Mouse (Mus musculus) ES-E14 (cell line): Measurements from ENCODE around the gene Mrm2. TPM values are rescaled to one million over a fixed set of nuclear protein-coding genes. Genes with fewer than 3 reads are reported as not detected.

Experiments used
- DNase-seq: peaks from one replicate; pipeline ENCODE4 v3.0.0-alpha.2; 2013; ENCODE audit warnings: low read depth, low spot score
- H3K27ac ChIP-seq: 2 replicates; pipeline ENCODE4 v1.5.1; 2012; ENCODE audit warnings: low read depth, mild to moderate bottlenecking, low read length, moderate library complexity, mixed read lengths; ENCODE audit not compliant: poor library complexity, insufficient read depth, severe bottlenecking
- H3K36me3 ChIP-seq: 2 replicates; pipeline ENCODE4 v1.6.1; 2012; ENCODE audit warnings: mild to moderate bottlenecking, low read length, moderate library complexity, mixed read lengths; ENCODE audit not compliant: control insufficient read depth, poor library complexity, insufficient read depth, severe bottlenecking
- H3K4me1 ChIP-seq, 2 experiments: fragments of 150-350 bp in 1 of 2; sonication (generic) in 1 of 2; 2 replicates each; pipeline ENCODE4 v1.6.1; 2012; ENCODE audit warnings: low read length in 2 of 2, mild to moderate bottlenecking in 1 of 2, mixed read lengths in 1 of 2; ENCODE audit not compliant: control insufficient read depth in 2 of 2, insufficient read depth in 2 of 2, poor library complexity in 1 of 2
- H3K4me3 ChIP-seq, 2 experiments: fragments of 150-350 bp in 1 of 2; sonication (generic) in 1 of 2; 2 replicates each; pipeline ENCODE4 v1.5.1; 2012; ENCODE audit warnings: low read length in 2 of 2, low read depth in 1 of 2, mild to moderate bottlenecking in 1 of 2, mixed read lengths in 1 of 2; ENCODE audit not compliant: insufficient read depth in 1 of 2, poor library complexity in 1 of 2, severe bottlenecking in 1 of 2
- H3K9ac ChIP-seq: 2 replicates; pipeline ENCODE4 v1.6.1; 2012; ENCODE audit warnings: low read depth, mild to moderate bottlenecking, low read length, mixed read lengths; ENCODE audit not compliant: poor library complexity, insufficient read depth, severe bottlenecking
- H3K9me3 ChIP-seq: fragments of 150-350 bp; sonication (generic); 2 replicates; pipeline ENCODE4 v1.6.1; 2012; ENCODE audit warnings: low read depth, mild to moderate bottlenecking, low read length; ENCODE audit not compliant: control insufficient read depth, insufficient read depth
- CHD2 ChIP-seq: IDR thresholded peaks from 2 replicates; pipeline ENCODE4 v1.6.1; 2014; ENCODE audit warnings: mild to moderate bottlenecking, low read depth, low read length, inconsistent platforms
- HCFC1 ChIP-seq: IDR thresholded peaks from 2 replicates; pipeline ENCODE4 v1.6.1; 2012; ENCODE audit warnings: low read length, inconsistent platforms, borderline replicate concordance; ENCODE audit not compliant: insufficient read depth
- MAFK ChIP-seq: IDR thresholded peaks from 2 replicates; pipeline ENCODE4 v1.6.1; 2014; ENCODE audit warnings: mild to moderate bottlenecking, low read depth, low read length, inconsistent platforms; ENCODE audit not compliant: insufficient read depth
- ZC3H11A ChIP-seq: IDR thresholded peaks from 2 replicates; pipeline ENCODE4 v1.6.1; 2012; ENCODE audit warnings: low read depth, mild to moderate bottlenecking, inconsistent platforms, low read length, borderline replicate concordance
- ZNF384 ChIP-seq: IDR thresholded peaks from 2 replicates; pipeline ENCODE4 v1.6.1; 2012; ENCODE audit warnings: low read depth, low read length, inconsistent platforms
- in situ Hi-C, 2 experiments: fragments of 600-800 bp; cut with MboI; formaldehyde crosslinking; loops; one replicate each; pipeline ENCODE4 v1.15.1; 2025; ENCODE audit warnings: low sequenced_read_pairs in 2 of 2, inconsistent platforms in 1 of 2; ENCODE audit not compliant: unreplicated experiment in 2 of 2
- total RNA-seq: library from RNA; depleted of rRNA; stranded (reverse); fragments of 300-350 nt; gene quantifications from 2 replicates; pipeline ENCODE4 v1.2.3, GENCODE M21; 2012

The Mrm2 gene
- total RNA-seq, 1 experiment, result 14.6 TPM

DNA sequence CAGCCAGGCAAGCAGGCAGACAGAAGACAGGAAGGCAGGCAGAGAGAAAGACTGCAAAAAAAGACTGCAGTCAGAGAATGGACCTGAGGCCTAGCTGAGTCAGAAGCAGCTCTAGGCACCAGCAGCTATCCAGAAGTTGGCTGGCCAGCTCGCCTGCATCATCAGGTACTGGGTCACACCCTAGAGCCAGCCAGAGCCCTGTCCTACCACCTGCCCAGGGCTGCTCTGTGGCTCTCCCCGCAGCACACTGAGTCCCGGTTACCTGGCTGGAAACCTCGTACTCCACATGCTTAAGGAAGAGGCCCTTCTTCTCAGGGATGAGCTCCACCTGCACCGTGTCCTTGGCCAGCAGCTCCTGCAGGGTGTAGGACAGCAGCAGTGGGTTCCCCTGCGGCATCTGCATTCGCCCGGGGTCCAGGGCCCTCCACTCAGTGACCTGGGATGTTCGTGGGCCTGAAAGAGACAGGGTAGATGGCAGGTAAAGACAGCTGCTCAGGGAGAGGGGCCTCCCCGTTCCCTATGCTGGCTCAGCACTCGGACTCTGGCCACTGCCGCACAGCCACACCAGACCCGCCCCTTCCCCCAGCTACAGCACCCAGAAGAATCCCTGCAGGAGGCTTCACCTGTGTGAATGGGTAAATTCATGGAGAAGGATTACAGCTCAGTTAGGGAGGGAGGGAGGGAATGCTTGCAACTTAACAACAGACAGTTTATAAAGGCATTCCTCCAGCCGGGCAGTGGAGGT, 28.4 kb upstream of the Mrm2 start:
- H3K27ac ChIP-seq, result no peak overlapping the region
- H3K4me3 ChIP-seq, result no peak overlapping the region
- no peaks in the 10 kb centered on the region for H3K9me3 ChIP-seq
- peaks cover 0 to 19% of the 10 kb centered on the region in 2 experiments; a peak in 2 of 4 replicates for H3K4me1 ChIP-seq
- no peak for DNase-seq
- H3K9ac ChIP-seq, result no peak overlapping the region
- no peak for TF ChIP-seq MAFK
- TF ChIP-seq ZC3H11A, result no peak
- in situ Hi-C loops, result no loop called here
- H3K36me3 ChIP-seq, result peaks cover 21% of the 10 kb centered on the region

DNA sequence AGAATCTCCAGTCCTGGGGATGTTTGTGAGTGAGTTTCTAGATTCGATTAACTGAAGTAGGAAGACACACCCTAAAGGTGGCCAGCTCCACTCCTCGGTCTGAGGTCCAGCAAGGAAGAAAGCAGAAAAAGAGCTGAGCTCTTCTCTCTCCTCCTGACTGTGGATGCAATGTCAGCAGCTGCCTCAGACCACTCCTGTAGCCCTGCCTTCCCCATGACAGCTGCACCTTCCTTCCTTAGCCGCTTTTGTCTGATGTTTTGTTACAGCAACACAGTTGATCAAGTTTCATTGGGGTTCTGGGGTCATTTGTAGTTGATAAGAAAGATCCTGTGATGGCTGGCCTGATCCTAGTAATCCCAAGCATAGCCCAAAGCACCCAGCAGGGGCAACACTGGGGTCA, 25.8 kb upstream of the Mrm2 start:
- Histone ChIP-seq H3K9me3 (no peaks in the 10 kb centered on the region), H3K4me3 (no peak overlapping the region), H3K36me3 (peaks cover 42% of the 10 kb centered on the region), H3K4me1 (peaks cover 0 to 19% of the 10 kb centered on the region in 2 experiments; a peak in 2 of 4 replicates), H3K9ac (no peak overlapping the region), H3K27ac (no peak overlapping the region)
- no peak for DNase-seq
- in situ Hi-C loops, result no loop called here
- TF ChIP-seq ZNF384 (no peak), ZC3H11A (no peak), MAFK (no peak), CHD2 (no peak), HCFC1 (no peak)

DNA sequence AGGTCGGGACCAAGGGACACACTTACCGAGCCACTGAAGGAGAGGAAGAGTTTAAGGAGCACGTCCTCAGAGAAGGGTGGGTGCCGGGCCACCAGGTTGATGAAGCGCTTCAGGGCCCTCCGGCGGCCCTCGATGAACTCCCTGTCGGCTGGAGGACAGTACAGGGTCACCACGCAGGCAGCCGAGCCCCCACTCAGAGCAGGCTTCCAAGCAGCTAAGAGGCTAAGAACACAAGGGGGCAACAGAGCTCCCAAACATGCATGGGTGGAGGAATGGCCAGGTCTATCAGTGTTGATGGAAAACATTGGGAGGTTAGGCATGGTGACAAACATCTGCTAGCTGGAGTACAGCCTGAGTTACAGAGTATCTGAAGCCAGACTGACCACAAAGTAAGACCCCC, 24.2 kb upstream of the Mrm2 start:
- H3K4me1 ChIP-seq, result peaks cover 0 to 12% of the 10 kb centered on the region in 2 experiments; a peak in 2 of 4 replicates
- H3K4me3 ChIP-seq, result no peak overlapping the region
- no peak for TF ChIP-seq CHD2
- no peak for TF ChIP-seq MAFK
- no peak for TF ChIP-seq ZNF384
- no peak for DNase-seq
- no peak overlapping the region for H3K9ac ChIP-seq
- H3K27ac ChIP-seq, result no peak overlapping the region
- H3K36me3 ChIP-seq, result peaks cover 53% of the 10 kb centered on the region
- H3K9me3 ChIP-seq, result no peaks in the 10 kb centered on the region
- in situ Hi-C loops, result no loop called here

DNA sequence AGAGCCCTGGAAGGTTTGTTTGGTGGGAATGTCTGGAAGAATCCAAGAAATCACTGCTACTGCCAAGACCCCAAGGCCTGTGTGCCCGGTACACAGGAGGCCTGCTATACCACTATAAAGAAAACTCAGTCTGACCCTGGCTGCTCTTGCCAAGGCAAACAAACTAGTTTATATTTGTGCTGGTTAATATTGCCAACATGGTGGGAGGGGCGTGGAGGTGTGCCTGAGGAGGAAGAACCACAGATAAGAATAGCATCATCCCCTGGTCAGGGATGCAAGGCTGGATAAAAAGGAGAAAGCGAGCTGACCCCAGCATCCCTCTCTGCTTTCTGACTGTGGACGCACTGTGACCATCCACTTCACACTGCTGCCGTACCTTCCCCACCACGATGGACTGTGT, 20.7 kb upstream of the Mrm2 start:
- TF ChIP-seq ZNF384 (no peak), ZC3H11A (no peak), MAFK (no peak), HCFC1 (no peak), CHD2 (no peak)
- in situ Hi-C loops, result no loop called here
- no peak overlapping the region for H3K9ac ChIP-seq

DNA sequence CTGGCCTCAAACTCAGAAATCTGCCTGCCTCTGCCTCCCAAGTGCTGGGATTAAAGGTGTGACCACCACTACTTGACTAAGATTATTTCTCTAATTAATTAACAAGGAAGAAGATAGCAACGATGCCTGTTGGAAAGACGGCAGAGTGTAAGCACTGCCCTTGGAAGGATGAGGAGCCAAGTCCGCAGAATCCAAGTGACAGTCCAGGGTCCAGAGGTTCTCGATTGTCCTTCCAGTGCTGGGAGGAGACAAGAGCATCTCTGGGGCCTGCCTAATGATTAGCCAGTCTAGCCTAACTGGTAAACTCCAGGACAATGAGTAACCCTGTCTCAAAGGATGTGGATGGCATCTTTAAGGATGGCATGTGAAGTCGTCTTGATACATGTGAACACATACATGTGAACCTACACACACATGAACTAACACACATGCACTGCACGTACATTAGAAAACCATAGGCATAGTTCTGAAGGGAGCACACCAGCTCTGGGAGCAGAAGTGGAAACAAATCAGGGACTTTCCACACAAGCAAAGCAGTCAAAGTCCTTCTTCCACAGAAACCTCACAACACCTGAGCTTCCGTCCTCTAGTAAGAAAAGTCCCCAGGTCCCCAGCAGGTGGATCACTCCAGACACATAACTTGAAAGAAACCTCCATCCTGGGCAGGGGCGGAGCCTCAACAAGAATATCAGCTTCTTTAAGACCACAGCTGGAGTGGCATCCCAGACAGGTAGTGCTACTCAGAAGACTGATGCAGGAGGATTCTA, 19.2 kb upstream of the Mrm2 start:
- in situ Hi-C loops, result no loop called here
- no peak for DNase-seq
- Histone ChIP-seq H3K36me3 (peaks cover 53% of the 10 kb centered on the region), H3K9me3 (no peaks in the 10 kb centered on the region), H3K9ac (no peak overlapping the region), H3K4me3 (no peak overlapping the region), H3K27ac (no peak overlapping the region), H3K4me1 (no peaks in the 10 kb centered on the region)
- no peak for TF ChIP-seq HCFC1
- no peak for TF ChIP-seq ZC3H11A
- no peak for TF ChIP-seq MAFK
- TF ChIP-seq ZNF384, result no peak
- TF ChIP-seq CHD2, result no peak

More for the DNA sequence above, 20.7 kb upstream of the Mrm2 start:
- Histone ChIP-seq H3K9me3 (no peaks in the 10 kb centered on the region), H3K4me3 (no peak overlapping the region), H3K27ac (no peak overlapping the region), H3K36me3 (peaks cover 52% of the 10 kb centered on the region), H3K4me1 (no peaks in the 10 kb centered on the region)
- no peak for DNase-seq
